Mouse (Mus musculus) lung, embryonic 14.5 days (tissue): ENCODE results near the gene Dnah2. TPM values are rescaled to one million over a fixed set of nuclear protein-coding genes. Genes with fewer than 3 reads are reported as not detected.

Experiments used
- ATAC-seq: fragments of 200-750 bp; cut with Nextera tagmentation; 2 replicates; pipeline ENCODE4 v1.8.0; 2017; ENCODE audit warnings: mild to moderate bottlenecking, moderate TSS enrichment, moderate library complexity; ENCODE audit not compliant: insufficient read depth
- DNase-seq: peaks from one replicate; pipeline ENCODE4 v3.0.0-alpha.2; 2015
- H3K27ac ChIP-seq: fragments of 300-500 bp; sonication (generic); 2 replicates; pipeline ENCODE4 v1.5.1; 2014; ENCODE audit warnings: low read depth, mild to moderate bottlenecking, moderate library complexity
- H3K27me3 ChIP-seq: fragments of 300-500 bp; sonication (generic); 2 replicates; pipeline ENCODE4 v1.6.1; 2014; ENCODE audit warnings: low read length, control low read depth; ENCODE audit not compliant: insufficient read depth
- H3K36me3 ChIP-seq: fragments of 300-500 bp; sonication (generic); 2 replicates; pipeline ENCODE4 v1.6.1; 2014; ENCODE audit warnings: control low read depth; ENCODE audit not compliant: insufficient read depth
- H3K4me1 ChIP-seq: fragments of 300-500 bp; sonication (generic); 2 replicates; pipeline ENCODE4 v1.6.1; 2014; ENCODE audit warnings: antibody characterized with exemption, control low read depth; ENCODE audit not compliant: insufficient read depth
- H3K4me2 ChIP-seq: fragments of 300-500 bp; sonication (generic); 2 replicates; pipeline ENCODE4 v1.6.1; 2014; ENCODE audit warnings: mild to moderate bottlenecking
- H3K4me3 ChIP-seq: fragments of 300-500 bp; sonication (generic); 2 replicates; pipeline ENCODE4 v1.5.1; 2014; ENCODE audit warnings: low read depth, low read length
- H3K9ac ChIP-seq: fragments of 300-500 bp; sonication (generic); 2 replicates; pipeline ENCODE4 v1.6.1; 2014
- H3K9me3 ChIP-seq: fragments of 300-500 bp; sonication (generic); 2 replicates; pipeline ENCODE4 v1.6.1; 2016; ENCODE audit warnings: low read depth, low read length, control low read depth
- CTCF ChIP-seq: IDR thresholded peaks from 2 replicates; pipeline ENCODE4 v1.5.1; 2016; ENCODE audit warnings: antibody characterized with exemption, low read depth
- WGBS: fragments of 180-500 bp; shearing (Covaris S2); extraction: QIAGEN DNeasy Blood & Tissue Kit; methylation state at CpG from one replicate; pipeline ENCODE4 v1.1.7; 2014; 5-methylcytosine and 5-hydroxymethylcytosine counted together
- polyA plus RNA-seq: library from polyadenylated mRNA; unstranded; fragments of >200 nt; fragmentation: Nextera tagmentation; extraction: Ambion mirVana; gene quantifications from 2 replicates; pipeline ENCODE4 v1.2.1, GENCODE M21; 2014

The Dnah2 gene
- polyA plus RNA-seq, 1 experiment from 2014 or later = 1.9 TPM

- peaks cover 28% of the 10 kb centered on the region for H3K4me1 ChIP-seq
- H3K36me3 ChIP-seq = peaks cover 44% of the 10 kb centered on the region
- peak overlapping the region; percentile 98 for H3K27ac ChIP-seq
- ATAC-seq = 0 out of 2 replicates have a peak, but pooled peaks have one; percentile 1
- peak; percentile 71 for DNase-seq
- peak overlapping the region; percentile 68 for H3K9ac ChIP-seq
- peak overlapping the region; percentile 97 for H3K4me2 ChIP-seq
- H3K9me3 ChIP-seq = no peaks in the 10 kb centered on the region
- WGBS = under 1% methylated on average over 41 of the region's 41 CpGs
- peak overlapping the region; percentile 73 for H3K4me3 ChIP-seq
- H3K27me3 ChIP-seq = no peaks in the 10 kb centered on the region
- no peak for TF ChIP-seq CTCF
These were observed 138.4 kb downstream of the Dnah2 start for GRCm38 (mm10) chr11:69410310-69411072.

- Histone ChIP-seq H3K9ac (peak overlapping the region; percentile 68), H3K4me1 (peaks cover 28% of the 10 kb centered on the region), H3K4me2 (peak overlapping the region; percentile 97), H3K9me3 (no peaks in the 10 kb centered on the region), H3K27ac (peak overlapping the region; percentile 98), H3K27me3 (no peaks in the 10 kb centered on the region), H3K36me3 (peaks cover 49% of the 10 kb centered on the region), H3K4me3 (peak overlapping the region; percentile 73)
- no peak for TF ChIP-seq CTCF
- DNase-seq (no peak), ATAC-seq (no peak)
- under 1% methylated on average over 18 of the region's 18 CpGs for WGBS
These were observed 138.9 kb downstream of the Dnah2 start for GRCm38 (mm10) chr11:69410045-69410309.

GRCm38 (mm10) chr11:69409378-69410044, 139.4 kb downstream of the Dnah2 start:
- peak overlapping the region; percentile 73 for H3K4me3 ChIP-seq
- whole genome bisulfite sequencing = under 1% methylated on average over 42 of the region's 46 CpGs
- no peaks in the 10 kb centered on the region for H3K27me3 ChIP-seq
- peak overlapping the region; percentile 68 for H3K9ac ChIP-seq
- no peaks in the 10 kb centered on the region for H3K9me3 ChIP-seq
- H3K36me3 ChIP-seq = peaks cover 54% of the 10 kb centered on the region
- ATAC-seq (peak; percentile 55), DNase-seq (peak; percentile 93)
- peak overlapping the region; percentile 98 for H3K27ac ChIP-seq
- TF ChIP-seq CTCF = no peak
- peaks cover 24% of the 10 kb centered on the region for H3K4me1 ChIP-seq
- H3K4me2 ChIP-seq = peak overlapping the region; percentile 97

- TF ChIP-seq CTCF = no peak
- Histone ChIP-seq H3K9ac (peak overlapping the region; percentile 68), H3K27me3 (no peaks in the 10 kb centered on the region), H3K4me3 (peak overlapping the region; percentile 73), H3K36me3 (peaks cover 61% of the 10 kb centered on the region), H3K27ac (peak overlapping the region; percentile 98), H3K4me1 (peaks cover 22% of the 10 kb centered on the region), H3K4me2 (peak overlapping the region; percentile 97), H3K9me3 (no peaks in the 10 kb centered on the region)
- DNase-seq = peak; percentile 94
- ATAC-seq = peak; percentile 73
- WGBS = under 1% methylated on average over 33 of the region's 33 CpGs
These were observed 140.2 kb downstream of the Dnah2 start for GRCm38 (mm10) chr11:69408541-69409377.

GRCm38 (mm10) chr11:69407724-69408004, 141.2 kb downstream of the Dnah2 start:
- no peak overlapping the region for H3K9ac ChIP-seq
- no peak overlapping the region for H3K27ac ChIP-seq
- peak overlapping the region; percentile 97 for H3K4me2 ChIP-seq
- no peaks in the 10 kb centered on the region for H3K27me3 ChIP-seq
- no peak for TF ChIP-seq CTCF
- no peaks in the 10 kb centered on the region for H3K9me3 ChIP-seq
- H3K36me3 ChIP-seq = peaks cover 65% of the 10 kb centered on the region
- H3K4me3 ChIP-seq = peak overlapping the region; percentile 73
- ATAC-seq (no peak), DNase-seq (no peak)
- WGBS = 78% methylated on average over 4 of the region's 4 CpGs
- H3K4me1 ChIP-seq = peaks cover 11% of the 10 kb centered on the region

- 88% methylated on average over 16 of the region's 16 CpGs for WGBS
- Histone ChIP-seq H3K27me3 (no peaks in the 10 kb centered on the region), H3K4me2 (no peak overlapping the region), H3K9ac (no peak overlapping the region), H3K4me3 (no peak overlapping the region), H3K4me1 (peaks cover 6% of the 10 kb centered on the region), H3K9me3 (no peaks in the 10 kb centered on the region), H3K27ac (no peak overlapping the region), H3K36me3 (peaks cover 63% of the 10 kb centered on the region)
- ATAC-seq (no peak), DNase-seq (no peak)
- TF ChIP-seq CTCF = no peak
These were observed 141.8 kb downstream of the Dnah2 start for GRCm38 (mm10) chr11:69406867-69407723.
